Mouse (Mus musculus): ENCODE measurements around the gene Opcml.

Gene Opcml

DNA sequence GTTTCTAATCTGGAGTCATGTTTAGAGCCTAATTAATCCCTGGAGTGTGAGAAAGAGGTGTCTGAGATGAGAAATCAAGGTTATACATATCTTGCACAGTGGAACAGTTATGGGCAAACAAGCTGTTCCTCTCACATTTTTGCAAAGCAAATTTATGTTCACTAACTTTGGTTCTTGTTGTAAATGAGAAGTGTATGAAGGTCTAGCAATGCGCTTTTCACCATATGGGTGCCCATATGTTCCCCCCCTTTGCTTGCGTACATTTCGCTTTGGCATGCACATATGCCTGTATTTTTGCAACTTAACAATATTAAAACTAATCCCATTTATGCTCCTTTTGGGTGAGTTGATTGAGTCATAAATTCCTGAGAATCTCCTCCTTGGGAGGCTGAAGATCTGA lies 1031.5 kb downstream of the Opcml start:
- DNase-seq, result no peak

DNA sequence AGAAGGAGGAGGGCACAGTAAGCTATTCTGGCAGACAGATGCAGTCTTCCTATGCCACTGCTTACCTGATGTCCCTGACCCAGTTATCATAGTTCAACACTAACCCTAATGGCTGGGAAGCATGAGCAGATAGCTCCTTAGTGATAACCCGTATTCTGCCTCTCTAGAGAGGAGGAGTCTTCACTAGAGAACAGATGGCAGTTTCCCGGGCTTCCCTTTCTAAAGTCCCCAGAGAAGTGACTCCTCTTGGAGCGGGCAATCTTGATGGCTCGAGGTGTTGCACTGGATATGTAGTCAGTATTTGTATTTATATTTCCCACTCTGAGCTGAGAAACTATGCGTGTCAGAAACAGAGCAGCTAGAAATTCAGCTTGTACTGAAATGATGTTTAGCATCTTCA lies 1031.9 kb downstream of the Opcml start:
- DNase-seq, result no peak

DNA sequence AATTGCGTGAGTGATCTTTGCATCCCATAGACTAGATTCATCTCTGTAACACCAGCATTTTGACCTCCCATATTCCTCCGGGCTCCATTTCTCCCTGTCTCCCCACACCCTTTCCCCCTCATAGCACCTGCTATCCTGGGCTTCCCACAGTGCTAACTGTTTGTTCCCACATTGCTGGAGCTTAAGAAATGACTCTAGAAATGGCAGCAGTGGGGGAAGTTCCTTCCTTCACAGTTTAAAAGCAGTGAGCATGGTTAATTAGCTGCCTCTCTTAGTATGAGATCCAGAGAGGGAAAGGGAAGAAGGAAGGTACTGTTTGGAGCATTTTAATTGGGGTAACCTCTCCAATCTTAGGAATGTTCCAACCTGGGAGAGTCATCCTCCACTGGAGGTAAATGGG lies 1035.2 kb downstream of the Opcml start:
- DNase-seq, result no peak

DNA sequence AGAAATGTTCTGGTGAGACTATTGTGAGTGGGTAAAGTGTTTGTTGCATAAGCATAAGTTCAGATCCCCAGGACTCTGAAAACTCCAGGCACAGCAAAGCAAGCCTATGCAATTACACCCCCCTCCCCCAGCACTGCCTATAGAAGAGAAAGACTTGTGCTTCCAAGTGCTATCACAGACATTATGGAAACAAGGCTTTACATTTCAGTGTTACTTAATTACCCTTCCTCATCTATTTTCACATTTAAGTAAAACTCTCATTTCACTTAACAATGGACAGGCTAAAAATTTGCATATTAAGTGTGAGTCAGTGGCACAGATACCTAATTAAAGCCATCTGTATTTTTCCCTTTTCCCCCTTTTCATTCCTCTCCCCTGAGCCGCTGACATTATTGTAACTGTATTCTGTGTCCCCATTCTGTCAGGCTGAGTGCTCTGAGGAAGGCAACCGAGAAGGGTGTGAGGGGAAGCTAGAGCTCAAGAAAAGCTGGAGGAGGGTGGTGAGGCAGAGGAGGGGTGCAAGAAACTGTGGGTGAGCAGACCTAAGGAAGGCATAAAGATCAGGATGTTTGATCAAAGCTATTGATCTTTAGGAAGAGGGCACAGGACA lies 1055.5 kb downstream of the Opcml start:
- DNase-seq, result no peak

DNA sequence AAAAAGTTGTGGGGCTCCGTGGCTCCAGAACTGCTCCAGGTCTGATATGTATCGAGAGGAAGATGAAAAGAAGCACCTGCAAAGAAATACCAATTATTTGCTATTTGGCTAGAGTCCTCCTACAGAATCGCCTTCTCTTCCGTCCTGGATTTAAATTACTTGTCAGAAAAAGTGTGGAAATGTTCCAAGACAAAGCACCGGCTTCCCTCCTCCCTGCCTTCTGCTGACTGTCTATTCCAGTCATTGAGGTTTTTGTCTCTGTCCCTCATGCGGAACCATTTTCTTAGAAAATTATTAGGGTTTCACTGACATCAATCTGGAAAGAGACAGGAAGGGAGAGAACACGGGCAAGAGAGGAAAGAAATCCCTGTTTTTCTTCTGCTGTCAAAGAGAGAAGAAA lies 1065.3 kb downstream of the Opcml start:
- no peak for DNase-seq

DNA sequence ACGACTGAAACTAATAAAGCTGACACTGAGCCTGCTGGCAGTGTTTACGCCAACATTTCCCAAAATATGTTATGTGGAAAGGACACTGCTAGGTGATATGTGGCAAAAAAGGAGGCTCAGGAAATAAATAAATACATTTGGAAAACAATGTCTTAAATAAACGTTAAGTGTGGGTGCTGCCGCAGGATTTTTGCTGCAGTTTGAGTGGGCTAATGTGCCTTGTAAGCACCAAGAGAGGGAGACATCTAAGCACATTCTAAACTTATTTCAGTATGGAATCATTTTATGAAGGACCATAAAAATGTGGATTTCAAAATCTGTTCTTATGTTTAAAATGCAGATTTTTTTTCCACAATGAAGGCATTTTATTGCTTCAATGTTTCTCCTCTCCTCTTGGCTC lies 1071.4 kb downstream of the Opcml start:
- no peak for DNase-seq

DNA sequence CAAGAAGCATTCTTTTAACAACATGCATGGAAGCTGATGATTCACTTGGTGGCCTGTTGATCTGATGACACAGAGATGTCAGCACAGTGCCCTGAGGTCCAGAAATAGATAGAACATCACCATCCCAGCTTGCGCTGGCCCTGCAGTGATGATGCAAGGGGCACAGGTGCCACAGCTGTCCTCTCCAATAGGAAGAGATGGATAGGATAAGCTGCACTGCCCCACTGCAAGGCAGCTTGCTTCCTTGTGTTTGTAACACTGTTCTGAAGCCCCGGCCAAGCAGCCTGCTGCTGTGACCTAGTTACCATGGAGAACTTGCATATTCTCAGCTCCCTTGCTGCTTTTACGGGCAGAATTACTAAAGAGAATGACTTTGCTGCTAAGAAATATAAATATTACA lies 1076.7 kb downstream of the Opcml start:
- DNase-seq, result no peak

DNA sequence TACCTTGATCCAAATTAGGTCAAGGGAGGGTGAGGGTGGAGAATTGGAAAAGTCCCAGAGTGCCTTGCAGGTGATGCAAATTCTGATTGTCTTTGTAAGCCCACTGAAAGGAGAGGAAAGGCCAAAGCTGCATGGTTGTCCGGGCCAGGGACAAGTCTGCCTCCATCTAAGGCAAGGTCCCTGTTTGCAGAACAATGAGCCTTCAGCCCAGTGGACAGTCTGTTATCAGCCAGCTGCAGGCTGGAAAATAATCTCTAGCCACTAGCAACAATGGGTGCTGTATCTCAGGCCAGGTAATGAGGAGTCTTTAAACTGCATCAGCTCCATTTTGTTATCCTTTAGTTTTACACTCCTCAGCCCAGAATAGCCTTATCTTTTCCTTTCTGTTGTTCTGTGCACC lies 1079.9 kb downstream of the Opcml start:
- DNase-seq, result no peak

DNA sequence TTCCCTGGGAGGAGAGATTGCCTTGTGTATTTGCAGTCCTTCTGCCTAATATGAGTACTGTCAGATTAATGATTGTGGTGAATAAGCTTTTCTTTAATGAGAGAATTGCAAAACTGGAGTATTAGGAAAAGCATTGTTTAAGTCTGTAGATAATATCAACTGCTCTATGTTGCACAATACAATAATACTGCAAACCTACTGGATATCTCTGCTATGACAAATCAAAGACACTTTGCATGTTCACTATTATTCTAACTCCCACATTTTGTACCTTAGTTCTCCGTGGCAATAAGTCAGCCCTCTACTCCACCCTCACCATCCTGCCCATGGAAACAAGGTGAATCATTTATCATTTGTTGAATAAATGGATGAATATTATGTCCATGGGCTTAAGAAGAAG lies 1092.0 kb downstream of the Opcml start:
- no peak for DNase-seq

DNA sequence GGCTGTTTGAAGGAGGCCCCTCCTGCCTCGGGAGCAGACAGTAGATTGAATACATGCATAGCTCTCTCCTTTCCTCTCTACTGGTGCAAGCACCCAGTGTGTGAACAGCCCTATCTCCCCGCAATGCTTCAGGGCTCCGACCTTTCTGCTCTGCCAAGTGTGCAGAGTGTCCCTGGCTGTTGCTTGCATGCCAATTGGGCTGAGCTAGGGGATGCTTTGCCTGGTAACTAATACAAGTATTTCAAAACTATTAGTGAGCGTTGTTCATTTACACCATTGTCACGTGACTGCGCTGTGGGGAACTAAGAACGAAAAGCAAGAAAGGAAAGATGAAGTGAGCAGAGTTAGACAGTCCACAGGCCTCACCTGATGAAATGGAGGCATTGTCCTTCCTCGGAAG lies 1101.0 kb downstream of the Opcml start:
- DNase-seq, result no peak

DNA sequence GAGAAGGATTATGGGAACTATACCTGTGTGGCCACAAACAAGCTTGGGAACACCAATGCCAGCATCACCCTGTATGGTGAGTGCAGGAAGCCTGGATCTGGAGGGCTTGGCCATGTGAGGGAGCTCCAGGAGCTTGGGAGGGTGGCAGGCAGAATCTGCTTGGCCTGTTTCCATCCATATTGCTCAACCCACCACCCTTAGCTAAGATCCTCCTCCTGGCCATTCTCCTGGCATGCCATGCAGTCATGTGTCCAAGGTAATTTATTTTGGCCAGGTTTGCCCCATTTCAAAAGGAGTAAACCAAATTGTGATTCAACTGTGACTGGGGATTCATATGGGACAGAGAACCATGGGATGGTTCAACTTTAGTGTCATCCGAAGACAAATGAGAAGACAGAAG lies 1112.7 kb downstream of the Opcml start:
- no peak for DNase-seq

DNA sequence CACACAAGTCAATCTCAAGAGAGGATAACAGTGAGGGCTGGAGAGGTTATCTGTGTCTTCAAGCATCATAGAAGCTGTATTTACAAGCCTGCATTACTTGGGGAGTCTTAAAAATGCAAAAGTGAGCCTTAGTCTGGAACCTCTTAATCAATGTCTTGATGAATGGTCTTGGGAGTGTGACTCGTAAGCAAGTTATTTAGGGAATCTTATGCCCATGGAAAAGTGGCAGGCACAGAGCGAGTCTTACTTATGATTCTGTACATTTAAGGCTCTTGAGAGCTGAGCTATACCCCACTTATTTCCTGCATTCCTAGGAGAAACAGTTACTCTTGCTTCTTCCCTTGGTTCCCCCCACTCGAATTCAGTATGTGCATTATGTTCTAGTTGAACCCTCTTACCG lies 1119.2 kb downstream of the Opcml start:
- DNase-seq, result no peak

DNA sequence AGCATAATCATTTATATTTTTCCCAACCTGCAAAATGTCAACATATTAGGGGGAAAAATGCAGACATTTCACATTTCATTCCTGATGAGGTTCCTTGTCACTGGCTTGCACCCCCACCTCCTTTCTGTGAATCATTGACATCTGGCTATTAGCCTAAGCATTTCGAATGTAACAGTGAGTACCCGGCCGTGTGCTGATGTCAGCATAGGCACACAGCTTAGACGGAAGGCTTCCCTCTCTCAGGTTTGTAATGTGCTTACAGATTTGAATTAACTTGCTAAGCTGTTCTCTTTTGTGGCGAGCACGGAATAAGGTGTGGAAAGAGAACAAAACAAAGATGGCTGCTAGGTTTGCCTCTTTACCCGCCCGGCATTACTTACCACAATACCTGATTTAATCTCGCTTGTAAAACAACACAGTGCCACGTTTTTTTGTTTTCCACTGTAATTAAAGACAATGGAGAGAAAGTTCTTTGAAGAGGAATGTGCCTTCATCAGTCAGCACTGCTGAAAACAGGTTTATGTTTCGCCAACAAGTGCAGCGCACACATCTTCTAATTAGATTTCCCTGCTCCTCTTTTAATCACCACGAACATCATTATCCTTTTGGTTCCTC lies 1121.1 kb downstream of the Opcml start:
- DNase-seq, result no peak

DNA sequence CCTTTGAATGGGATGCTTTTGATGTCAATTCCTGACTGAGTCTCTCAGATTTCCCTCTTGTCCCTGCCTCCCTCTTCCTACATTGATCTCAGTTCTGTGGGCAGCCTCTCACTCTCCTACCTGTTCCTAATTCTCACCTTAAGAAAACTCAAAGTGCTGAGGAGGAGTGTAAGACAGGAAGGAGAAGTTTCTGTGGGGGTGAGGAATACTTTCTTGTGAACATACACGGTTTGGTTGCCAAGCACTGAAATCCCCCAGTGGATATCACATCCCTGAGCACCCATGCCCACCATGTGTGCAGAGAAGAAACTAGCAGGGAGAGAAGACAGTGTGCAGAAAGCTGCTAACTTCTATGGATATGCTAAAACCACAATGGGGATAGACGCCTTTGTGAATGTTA lies 1141.5 kb downstream of the Opcml start:
- DNase-seq, result no peak

DNA sequence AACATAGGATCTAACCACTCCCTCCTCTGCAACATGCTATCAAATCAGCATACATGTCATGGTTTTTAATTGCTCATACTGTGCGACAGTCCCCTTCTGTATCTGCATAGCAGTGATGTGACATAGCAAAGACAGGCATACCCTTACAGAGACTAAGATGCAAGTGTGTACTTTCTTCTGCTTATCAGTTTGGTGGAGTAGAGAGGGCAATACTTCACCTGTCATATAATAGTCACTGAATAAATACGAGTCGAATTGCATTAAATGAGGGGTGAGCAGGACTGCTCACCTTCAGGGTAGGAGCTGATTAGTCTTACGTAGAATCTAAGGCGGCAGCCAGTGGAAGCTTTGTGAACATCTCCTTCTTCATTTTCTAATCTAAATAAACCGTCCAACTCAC lies 1146.6 kb downstream of the Opcml start:
- no peak for DNase-seq

DNA sequence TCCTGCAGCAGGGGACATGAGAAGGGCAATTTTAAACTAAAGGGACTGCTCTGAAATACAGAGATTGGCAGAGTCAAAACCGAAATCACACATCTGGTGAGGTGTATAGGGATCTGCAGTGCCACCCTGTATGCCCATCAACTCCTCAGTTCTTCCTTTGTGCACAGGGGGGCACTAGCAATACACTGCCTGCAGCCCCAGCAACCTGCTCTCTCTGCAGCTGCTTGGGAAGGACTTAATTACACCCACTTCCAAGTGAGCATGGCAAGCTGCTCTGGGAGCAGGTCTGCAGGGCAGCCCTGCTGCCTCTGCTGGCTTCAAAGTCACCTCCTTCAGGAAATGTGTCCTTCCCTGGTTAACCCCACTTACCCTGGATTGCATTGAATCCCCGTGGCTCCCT lies 1147.4 kb downstream of the Opcml start:
- no peak for DNase-seq

DNA sequence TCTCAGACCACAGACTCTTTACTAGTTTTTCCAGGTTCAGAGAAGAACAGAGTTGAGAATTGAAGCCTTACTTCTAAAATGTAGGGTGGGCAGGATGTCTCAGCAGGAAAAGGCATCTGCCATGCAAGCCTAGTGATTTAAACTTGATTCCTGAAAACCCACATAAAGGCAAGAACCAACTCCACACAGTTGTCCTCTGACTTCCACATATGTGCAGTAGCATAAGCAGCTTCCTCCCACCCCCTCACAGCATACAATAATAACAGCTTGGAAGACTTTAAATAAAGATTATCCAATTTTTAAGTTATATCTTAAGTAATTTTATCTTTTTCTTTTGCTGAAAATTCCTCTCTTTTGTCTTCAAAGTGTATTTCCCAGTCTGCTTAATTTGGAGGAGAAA lies 1150.3 kb downstream of the Opcml start:
- no peak for DNase-seq

DNA sequence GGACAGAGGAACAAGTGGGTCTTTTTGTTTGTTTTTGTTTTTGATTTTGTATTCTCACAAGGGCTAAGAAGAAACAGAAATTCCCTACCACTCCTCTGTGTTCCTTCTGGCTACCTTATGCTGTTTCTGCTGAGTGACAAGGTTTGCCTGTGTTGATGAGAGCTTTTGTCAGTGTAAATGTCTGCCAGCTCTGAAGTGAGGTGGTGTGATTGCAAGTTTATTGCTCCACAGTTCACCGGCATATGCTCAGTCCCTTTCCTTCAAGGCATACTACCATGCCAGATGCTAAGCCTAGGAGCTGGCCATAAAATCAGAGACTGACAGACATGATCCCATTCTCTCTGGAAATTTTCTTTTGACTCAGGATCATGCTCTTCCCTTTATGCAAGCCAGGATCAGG lies 1178.9 kb downstream of the Opcml start:
- DNase-seq, result no peak
